Comparison of ENCODE assay signal across 11 mouse cellular contexts in the genomic region with DNA sequence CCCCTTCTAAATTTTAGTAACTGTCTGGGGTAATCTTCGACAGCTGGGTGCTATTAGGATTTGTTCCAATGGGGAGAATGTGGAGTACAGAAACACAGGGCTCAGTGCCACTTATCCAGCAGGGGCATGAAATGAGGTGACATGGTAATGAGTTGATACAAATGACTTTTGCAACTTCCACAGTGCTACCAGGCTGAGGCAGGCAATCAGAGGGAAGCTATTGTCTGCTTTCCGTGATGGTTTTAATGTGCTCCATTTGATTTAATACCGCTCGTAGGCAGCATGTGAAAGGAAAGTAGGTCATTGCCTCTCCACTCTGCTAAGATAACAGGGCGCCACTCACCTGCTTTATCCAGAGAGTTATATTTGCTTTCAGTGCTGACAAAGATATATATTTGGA.
DNase-seq lines count a peak whose midpoint lies in the region; ATAC-seq and TF ChIP-seq lines count a peak whose summit lies in the region.
"Had no signal": no experiment of that assay in that cellular context is flagged by ENCODE, and none has a peak within 500 bp of the region (broad histone marks: within the 10 kb centered on the region; RNA-seq: fewer than 3 reads in every experiment).

No protein-coding gene starts in this region.

- TF ChIP-seq POLR2A in heart, adult 2 months (IDR thresholded peaks at IDR 0.05; ENCODE audit: insufficient read depth, low read depth, low read length), result no peak

- DNase-seq in heart, adult 2 months, result peak in 1 of 2 experiments; percentile 6
- DNase-seq in heart, embryonic 10.5 days (ENCODE audit: low spot score), result no peak
- peak; percentile 29 for DNase-seq in Muller cell, postnatal 12 days (ENCODE audit: inconsistent ontology term)
- peak; percentile 43 for DNase-seq in brain, adult 2 months (ENCODE audit: low read depth, low spot score)
- peak; percentile 32 for DNase-seq in midbrain, postnatal 0 days (ENCODE audit: low spot score)
- no peak for DNase-seq in thymus, postnatal 4 days
- DNase-seq in urinary bladder, adult 2 months (ENCODE audit: low spot score), result no peak
- DNase-seq in urinary bladder, postnatal 14 days (ENCODE audit: low spot score), result no peak
- DNase-seq: lung, postnatal 10 days had no signal

- no peaks in the 10 kb centered on the region for H3K27me3 ChIP-seq in heart, adult 2 months (ENCODE audit: control insufficient read depth, insufficient read depth, low read length)
- no peaks in the 10 kb centered on the region for H3K27me3 ChIP-seq in heart, embryonic 10.5 days (ENCODE audit: insufficient read depth, poor library complexity, severe bottlenecking)
- H3K27me3 ChIP-seq in midbrain, postnatal 0 days (ENCODE audit: insufficient read depth, low read length), result no peaks in the 10 kb centered on the region
- H3K27me3 ChIP-seq: hindbrain, embryonic 15.5 days; limb, embryonic 15.5 days had no signal

- H3K9me3 ChIP-seq in heart, embryonic 10.5 days, result no peaks in the 10 kb centered on the region
- no peaks in the 10 kb centered on the region for H3K9me3 ChIP-seq in midbrain, postnatal 0 days (ENCODE audit: low read length)
- H3K9me3 ChIP-seq: hindbrain, embryonic 15.5 days; limb, embryonic 15.5 days had no signal

- H3K4me3 ChIP-seq in heart, adult 2 months, result no peak overlapping the region
- H3K4me3 ChIP-seq in heart, embryonic 10.5 days, result no peak overlapping the region
- no peak overlapping the region for H3K4me3 ChIP-seq in midbrain, postnatal 0 days (ENCODE audit: low read depth, low read length)
- H3K4me3 ChIP-seq: hindbrain, embryonic 15.5 days; limb, embryonic 15.5 days had no signal

- H3K79me2 ChIP-seq in heart, adult 2 months (replicated peaks; ENCODE audit: control insufficient read depth, insufficient read depth, low read length), result no peaks in the 10 kb centered on the region

- no peaks in the 10 kb centered on the region for H3K4me1 ChIP-seq in heart, adult 2 months (ENCODE audit: control insufficient read depth, insufficient read depth, low read length)
- H3K4me1 ChIP-seq in heart, embryonic 10.5 days, result no peaks in the 10 kb centered on the region
- no peaks in the 10 kb centered on the region for H3K4me1 ChIP-seq in midbrain, postnatal 0 days (ENCODE audit: insufficient read depth, low read length)
- H3K4me1 ChIP-seq: limb, embryonic 15.5 days had no signal

- no peak overlapping the region for H3K4me2 ChIP-seq in midbrain, postnatal 0 days (ENCODE audit: low read depth, low read length, poor library complexity, severe bottlenecking)
- H3K4me2 ChIP-seq: hindbrain, embryonic 15.5 days; limb, embryonic 15.5 days had no signal

- TF ChIP-seq EP300 in heart, adult 2 months (IDR thresholded peaks at IDR 0.05; ENCODE audit: insufficient read depth, low read depth, low read length), result no peak

- ATAC-seq in midbrain, postnatal 0 days (ENCODE audit: low FRiP score), result no peak

- WGBS in heart, adult 2 months, result 46% methylated on average over 5 of the region's 5 CpGs
- WGBS in heart, embryonic 10.5 days, result 67% methylated on average over 5 of the region's 5 CpGs
- 36% methylated on average over 5 of the region's 5 CpGs for whole genome bisulfite sequencing in midbrain, postnatal 0 days

- intact Hi-C loops in heart, adult 2 months (cut with DNase I), result no loop called here

- H3K9ac ChIP-seq in heart, adult 2 months (ENCODE audit: low read depth, low read length), result no peak overlapping the region
- H3K9ac ChIP-seq in midbrain, postnatal 0 days (replicated peaks; ENCODE audit: low read length, poor library complexity, severe bottlenecking), result no peak overlapping the region
- H3K9ac ChIP-seq: hindbrain, embryonic 15.5 days; limb, embryonic 15.5 days had no signal

- H3K36me3 ChIP-seq in heart, adult 2 months (ENCODE audit: control insufficient read depth, insufficient read depth, low read length), result no peaks in the 10 kb centered on the region
- no peaks in the 10 kb centered on the region for H3K36me3 ChIP-seq in heart, embryonic 10.5 days
- H3K36me3 ChIP-seq in midbrain, postnatal 0 days (ENCODE audit: insufficient read depth, low read length), result no peaks in the 10 kb centered on the region
- H3K36me3 ChIP-seq: hindbrain, embryonic 15.5 days; limb, embryonic 15.5 days had no signal

- peak overlapping the region; percentile 38; the same call in 1 of the 2 replicates for H3K27ac ChIP-seq in heart, adult 2 months
- no peak overlapping the region for H3K27ac ChIP-seq in heart, embryonic 10.5 days
- no peak overlapping the region for H3K27ac ChIP-seq in midbrain, postnatal 0 days (ENCODE audit: low read depth, low read length)
- H3K27ac ChIP-seq: hindbrain, embryonic 15.5 days; limb, embryonic 15.5 days had no signal

- no peak for TF ChIP-seq CTCF in heart, adult 2 months (IDR thresholded peaks at IDR 0.05)
- TF ChIP-seq CTCF in midbrain, postnatal 0 days (IDR thresholded peaks at IDR 0.05), result no peak

Comparison
In these comparisons a context has a peak if more than half of its experiments do, and no peak if none do; other contexts are left out.
1. DNase-seq: peak in Muller cell, postnatal 12 days (single experiment), brain, adult 2 months (single experiment) and midbrain, postnatal 0 days (single experiment); none in heart, embryonic 10.5 days (single experiment), thymus, postnatal 4 days (single experiment), urinary bladder, adult 2 months (single experiment) and urinary bladder, postnatal 14 days (single experiment).